Mouse (Mus musculus) G1E (cell line): ENCODE results near the gene Serf2. TPM values are rescaled to one million over a fixed set of nuclear protein-coding genes. Genes with fewer than 3 reads are reported as not detected.
A peak's percentile ranks its signal among the peaks of the same experiment; 100 is the strongest.

ENCODE experiments used
- ATAC-seq: 2 replicates; pipeline ENCODE4 v1.8.0; 2016; ENCODE audit warnings: mild to moderate bottlenecking; ENCODE audit not compliant: insufficient number of reproducible peaks, poor library complexity, low FRiP score, severe bottlenecking; ENCODE audit errors: extremely low read depth
- DNase-seq: peaks from one replicate; pipeline ENCODE4 v3.0.0; 2012; ENCODE audit warnings: low spot score
- H3K27me3 ChIP-seq: 2 replicates; pipeline ENCODE4 v1.6.1; 2012; ENCODE audit warnings: mild to moderate bottlenecking, low read length, inconsistent platforms; ENCODE audit not compliant: insufficient read depth
- H3K36me3 ChIP-seq: replicated peaks from 2 replicates; pipeline ENCODE3; 2012; ENCODE audit warnings: mild to moderate bottlenecking, inconsistent platforms
- H3K4me1 ChIP-seq: 2 replicates; pipeline ENCODE4 v1.6.1; 2012; ENCODE audit warnings: low read depth, low read length, inconsistent platforms, mixed read lengths; ENCODE audit not compliant: insufficient read depth
- H3K4me3 ChIP-seq: 2 replicates; pipeline ENCODE4 v1.5.1; 2012; ENCODE audit warnings: low read depth, mild to moderate bottlenecking, inconsistent platforms, low read length, moderate library complexity, mixed read lengths
- H3K9me3 ChIP-seq: replicated peaks from 2 replicates; pipeline ENCODE4 v1.6.1; 2012; ENCODE audit warnings: inconsistent platforms
- CTCF ChIP-seq: IDR thresholded peaks from 2 replicates; pipeline ENCODE4 v1.5.1; 2012; ENCODE audit warnings: low read depth, low read length, inconsistent platforms, mixed read lengths
- GATA1 ChIP-seq: IDR thresholded peaks from 2 replicates; pipeline ENCODE4 v1.6.1; 2012; ENCODE audit warnings: borderline replicate concordance, low read length, inconsistent platforms, mixed read lengths
- GATA2 ChIP-seq: IDR thresholded peaks from 2 replicates; pipeline ENCODE4 v1.6.1; 2012; ENCODE audit warnings: low read depth, low read length, inconsistent platforms, borderline replicate concordance
- POLR2AphosphoS5 ChIP-seq: IDR thresholded peaks from 2 replicates; pipeline ENCODE4 v1.6.1; 2012; ENCODE audit warnings: low read depth, low read length, inconsistent platforms; ENCODE audit not compliant: insufficient replicate concordance
- TAL1 ChIP-seq: conservative IDR thresholded peaks from 2 replicates; pipeline ENCODE4 v1.6.1; 2012; ENCODE audit warnings: low read depth, low read length, inconsistent platforms, mixed read lengths
- polyA plus RNA-seq: library from polyadenylated mRNA; stranded (reverse); fragments of >175 nt; gene quantifications from 2 replicates; pipeline ENCODE4 v1.2.3, GENCODE M21; 2012
- total RNA-seq, 2 experiments: library from RNA; stranded (forward) in 1 of 2; stranded (reverse) in 1 of 2; fragments of 200-1000 nt in 1 of 2; fragments of >200 nt in 1 of 2; fragmentation: Nextera tagmentation in 1 of 2; gene quantifications; 2 replicates each; pipeline ENCODE4 v1.2.3; 2014 to 2017

Serf2 gene
- total and polyA plus RNA-seq, 3 experiments, result 125 to 282 (median 279) TPM

- no peak for DNase-seq
- H3K36me3 ChIP-seq, result peaks cover 46% of the 10 kb centered on the region
- no peaks in the 10 kb centered on the region for H3K9me3 ChIP-seq
- ATAC-seq, result no peak
- no peaks in the 10 kb centered on the region for H3K27me3 ChIP-seq
- peaks cover 44% of the 10 kb centered on the region for H3K4me1 ChIP-seq
- H3K4me3 ChIP-seq, result peak overlapping the region; percentile 97; the same call in 1 of the 2 replicates
- TF ChIP-seq GATA1 (no peak), TAL1 (no peak), POLR2AphosphoS5 (no peak)
Measured at GRCm38 (mm10) chr2:121415103-121415502, 33.9 kb upstream of the Serf2 start.

GRCm38 (mm10) chr2:121415591-121415990 is 33.4 kb upstream of the Serf2 start:
- TF ChIP-seq POLR2AphosphoS5 (no peak), TAL1 (no peak), GATA2 (no peak), GATA1 (no peak)
- H3K4me1 ChIP-seq, result peaks cover 42% of the 10 kb centered on the region
- no peaks in the 10 kb centered on the region for H3K27me3 ChIP-seq
- no peak overlapping the region; the same call in 1 of the 2 replicates for H3K4me3 ChIP-seq
- DNase-seq (no peak), ATAC-seq (no peak)
- no peaks in the 10 kb centered on the region for H3K9me3 ChIP-seq
- peaks cover 44% of the 10 kb centered on the region for H3K36me3 ChIP-seq

- Histone ChIP-seq H3K9me3 (no peaks in the 10 kb centered on the region), H3K27me3 (no peaks in the 10 kb centered on the region), H3K4me3 (no peak overlapping the region; the same call in 1 of the 2 replicates), H3K4me1 (peaks cover 43% of the 10 kb centered on the region), H3K36me3 (peaks cover 48% of the 10 kb centered on the region)
- no peak for ATAC-seq
- no peak for DNase-seq
- TF ChIP-seq GATA2 (no peak), POLR2AphosphoS5 (no peak), GATA1 (no peak), CTCF (no peak), TAL1 (no peak)
Measured at GRCm38 (mm10) chr2:121416356-121416755, 32.6 kb upstream of the Serf2 start.

GRCm38 (mm10) chr2:121418476-121418875 is 30.5 kb upstream of the Serf2 start:
- no peaks in the 10 kb centered on the region for H3K9me3 ChIP-seq
- H3K4me3 ChIP-seq, result no peak overlapping the region
- ATAC-seq (no peak), DNase-seq (no peak)
- peaks cover 67% of the 10 kb centered on the region for H3K36me3 ChIP-seq
- no peaks in the 10 kb centered on the region for H3K27me3 ChIP-seq
- H3K4me1 ChIP-seq, result peaks cover 28% of the 10 kb centered on the region
- no peak for TF ChIP-seq GATA2
- TF ChIP-seq TAL1, result no peak
- TF ChIP-seq GATA1, result no peak
- TF ChIP-seq CTCF, result no peak
- TF ChIP-seq POLR2AphosphoS5, result no peak

GRCm38 (mm10) chr2:121423166-121423565 is 25.8 kb upstream of the Serf2 start:
- TF ChIP-seq GATA1, result no peak
- TF ChIP-seq CTCF, result no peak
- no peak for TF ChIP-seq GATA2
- no peak for TF ChIP-seq POLR2AphosphoS5
- no peak for TF ChIP-seq TAL1
- peaks cover 84% of the 10 kb centered on the region for H3K36me3 ChIP-seq
- H3K9me3 ChIP-seq, result no peaks in the 10 kb centered on the region
- no peak for DNase-seq
- no peak for ATAC-seq
- no peaks in the 10 kb centered on the region for H3K27me3 ChIP-seq
- peaks cover 8% of the 10 kb centered on the region; the same call in 1 of the 2 replicates for H3K4me1 ChIP-seq
- H3K4me3 ChIP-seq, result no peak overlapping the region

- Histone ChIP-seq H3K4me1 (no peaks in the 10 kb centered on the region), H3K9me3 (no peaks in the 10 kb centered on the region), H3K4me3 (no peak overlapping the region), H3K27me3 (no peaks in the 10 kb centered on the region), H3K36me3 (peaks cover 90% of the 10 kb centered on the region)
- no peak for TF ChIP-seq GATA1
- ATAC-seq, result no peak
- DNase-seq, result no peak
Measured at GRCm38 (mm10) chr2:121425890-121426289, 23.1 kb upstream of the Serf2 start.

GRCm38 (mm10) chr2:121434854-121435253 is 14.1 kb upstream of the Serf2 start:
- DNase-seq (peak; percentile 22), ATAC-seq (no peak)
- Histone ChIP-seq H3K36me3 (peaks cover 90% of the 10 kb centered on the region), H3K4me1 (no peaks in the 10 kb centered on the region; the same call in 1 of the 2 replicates), H3K4me3 (no peak overlapping the region), H3K27me3 (no peaks in the 10 kb centered on the region), H3K9me3 (no peaks in the 10 kb centered on the region)
- TF ChIP-seq GATA2, result no peak
- 0 out of 2 replicates have a peak, but pooled peaks have one; percentile 30 for TF ChIP-seq CTCF
